ENCODE assay signal across 28 mouse cellular contexts in the genomic region with DNA sequence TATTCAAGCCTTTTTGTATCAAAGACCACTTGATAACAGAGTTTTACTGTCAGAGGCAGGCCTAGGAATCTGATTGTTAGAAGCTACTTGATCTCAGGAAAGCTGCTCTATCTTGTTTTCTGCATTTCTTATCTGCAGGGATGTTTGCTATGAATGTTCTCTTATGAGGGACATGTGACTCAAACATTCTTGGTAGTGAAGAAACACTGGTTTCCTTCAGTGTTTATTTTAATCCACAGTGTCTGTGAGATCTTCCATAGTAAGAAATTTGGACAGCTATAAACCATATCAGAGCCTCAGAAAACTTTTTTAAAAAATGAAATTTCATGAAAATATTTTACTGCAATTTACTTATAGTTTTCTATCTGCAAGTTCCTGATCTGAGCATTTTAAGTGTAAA.
DNase-seq lines count a peak whose midpoint lies in the region; ATAC-seq and TF ChIP-seq lines count a peak whose summit lies in the region.
"Had no signal": no experiment of that assay in that cellular context is flagged by ENCODE, and none has a peak within 500 bp of the region (broad histone marks: within the 10 kb centered on the region; RNA-seq: fewer than 3 reads in every experiment).

No protein-coding gene starts in this region.

- H3K36me3 ChIP-seq in heart, embryonic 15.5 days, result no peaks in the 10 kb centered on the region
- no peaks in the 10 kb centered on the region for H3K36me3 ChIP-seq in lung, embryonic 14.5 days (ENCODE audit: insufficient read depth)
- H3K36me3 ChIP-seq in lung, postnatal 0 days (ENCODE audit: insufficient read depth, low read length), result no peaks in the 10 kb centered on the region
- H3K36me3 ChIP-seq: embryonic facial prominence, embryonic 10.5 days; embryonic facial prominence, embryonic 13.5 days; forebrain, embryonic 12.5 days; forebrain, embryonic 15.5 days; G1E; heart, embryonic 10.5 days; heart, embryonic 13.5 days had no signal

- peak; percentile 82 for TF ChIP-seq EP300 in lung, postnatal 0 days (IDR thresholded peaks at IDR 0.05)

- peaks cover 2% of the 10 kb centered on the region; the same call in 1 of the 2 replicates for H3K4me1 ChIP-seq in heart, embryonic 15.5 days (replicated peaks)
- H3K4me1 ChIP-seq in lung, embryonic 14.5 days (ENCODE audit: insufficient read depth), result no peaks in the 10 kb centered on the region
- H3K4me1 ChIP-seq in lung, postnatal 0 days (ENCODE audit: insufficient read depth, low read depth, low read length), result no peaks in the 10 kb centered on the region
- H3K4me1 ChIP-seq: embryonic facial prominence, embryonic 10.5 days; embryonic facial prominence, embryonic 13.5 days; forebrain, embryonic 12.5 days; forebrain, embryonic 15.5 days; heart, embryonic 10.5 days had no signal

- H3K27me3 ChIP-seq in heart, embryonic 15.5 days, result no peaks in the 10 kb centered on the region
- no peaks in the 10 kb centered on the region for H3K27me3 ChIP-seq in lung, embryonic 14.5 days (ENCODE audit: insufficient read depth, low read length)
- no peaks in the 10 kb centered on the region for H3K27me3 ChIP-seq in lung, postnatal 0 days (replicated peaks; ENCODE audit: insufficient read depth, low read length)
- H3K27me3 ChIP-seq: CH12.LX; embryonic facial prominence, embryonic 13.5 days; forebrain, embryonic 12.5 days; forebrain, embryonic 15.5 days; heart, embryonic 13.5 days had no signal

- TF ChIP-seq CTCF in lung, embryonic 14.5 days (IDR thresholded peaks at IDR 0.05; ENCODE audit: low read depth), result no peak
- TF ChIP-seq CTCF in lung, postnatal 0 days (IDR thresholded peaks at IDR 0.05), result no peak

- H3K27ac ChIP-seq in heart, embryonic 15.5 days, result peak overlapping the region; percentile 31; the same call in 1 of the 2 replicates
- H3K27ac ChIP-seq in lung, embryonic 14.5 days (ENCODE audit: low read depth), result no peak overlapping the region
- no peak overlapping the region for H3K27ac ChIP-seq in lung, postnatal 0 days (ENCODE audit: low read length)
- H3K27ac ChIP-seq: embryonic facial prominence, embryonic 10.5 days; embryonic facial prominence, embryonic 13.5 days; forebrain, embryonic 12.5 days; forebrain, embryonic 15.5 days; heart, embryonic 10.5 days; heart, embryonic 13.5 days; hindbrain, embryonic 14.5 days; hindbrain, postnatal 0 days had no signal

- H3K9me3 ChIP-seq in heart, embryonic 15.5 days (replicated peaks), result no peaks in the 10 kb centered on the region
- no peaks in the 10 kb centered on the region for H3K9me3 ChIP-seq in lung, embryonic 14.5 days (ENCODE audit: low read depth, low read length)
- H3K9me3 ChIP-seq in lung, postnatal 0 days (ENCODE audit: low read length), result no peaks in the 10 kb centered on the region
- H3K9me3 ChIP-seq: embryonic facial prominence, embryonic 10.5 days; embryonic facial prominence, embryonic 13.5 days; forebrain, embryonic 12.5 days; forebrain, embryonic 15.5 days; G1E; heart, embryonic 10.5 days had no signal

- no peak overlapping the region for H3K9ac ChIP-seq in heart, embryonic 15.5 days
- H3K9ac ChIP-seq in lung, embryonic 14.5 days, result no peak overlapping the region
- no peak overlapping the region for H3K9ac ChIP-seq in lung, postnatal 0 days (replicated peaks; ENCODE audit: low read depth)
- H3K9ac ChIP-seq: embryonic facial prominence, embryonic 13.5 days; forebrain, embryonic 12.5 days; forebrain, embryonic 15.5 days; heart, embryonic 13.5 days; hindbrain, embryonic 14.5 days had no signal

- H3K4me2 ChIP-seq in heart, embryonic 15.5 days, result no peak overlapping the region
- H3K4me2 ChIP-seq in lung, embryonic 14.5 days, result no peak overlapping the region
- no peak overlapping the region for H3K4me2 ChIP-seq in lung, postnatal 0 days (replicated peaks; ENCODE audit: low read depth, low read length)
- H3K4me2 ChIP-seq: embryonic facial prominence, embryonic 13.5 days; forebrain, embryonic 12.5 days; forebrain, embryonic 15.5 days; heart, embryonic 13.5 days; hindbrain, embryonic 14.5 days had no signal

- no peak for ATAC-seq in heart, embryonic 15.5 days (replicated peaks; ENCODE audit: insufficient number of reproducible peaks, insufficient read depth, low FRiP score, low read depth)
- ATAC-seq in lung, embryonic 14.5 days (ENCODE audit: insufficient read depth), result peak; percentile 49; the same call in 1 of the 2 replicates
- ATAC-seq in lung, postnatal 0 days, result peak; percentile 72
- ATAC-seq: forebrain, embryonic 15.5 days; hindbrain, postnatal 0 days had no signal

- no peak for DNase-seq in heart, postnatal 4 days
- peak; percentile 39 for DNase-seq in lung, embryonic 14.5 days
- no peak for DNase-seq in lung, adult 18-20 months
- DNase-seq in lung, postnatal 0 days (ENCODE audit: low spot score), result peak; percentile 85
- no peak for DNase-seq in lung, postnatal 4 days
- no peak for DNase-seq in adrenal gland, postnatal 4 days (ENCODE audit: low spot score in 2 of 2)
- DNase-seq: adrenal gland, adult 2 months; adrenal gland, postnatal 14 days; B cell, adult 2 months; cerebellum, adult 11-12 months; cerebellum, adult 8-10 months; cerebellum, postnatal 10 days; cerebellum, postnatal 36 days; embryo, embryonic 11 days; gastrocnemius, postnatal 25 days; heart, adult 18-20 months had no signal

- no peak overlapping the region for H3K4me3 ChIP-seq in heart, embryonic 15.5 days
- no peak overlapping the region for H3K4me3 ChIP-seq in lung, embryonic 14.5 days (ENCODE audit: low read depth, low read length)
- H3K4me3 ChIP-seq in lung, postnatal 0 days (ENCODE audit: low read depth, low read length), result no peak overlapping the region
- H3K4me3 ChIP-seq: embryonic facial prominence, embryonic 10.5 days; embryonic facial prominence, embryonic 13.5 days; erythroblast, embryonic 14.5 days; forebrain, embryonic 12.5 days; forebrain, embryonic 15.5 days; heart, embryonic 10.5 days; heart, embryonic 13.5 days had no signal

Comparison
In these comparisons a context has a peak if more than half of its experiments do, and no peak if none do; other contexts are left out.
1. DNase-seq: peak in lung, embryonic 14.5 days (single experiment) and lung, postnatal 0 days (single experiment); none in heart, postnatal 4 days (single experiment), lung, adult 18-20 months (0 of 2), lung, postnatal 4 days (0 of 2) and adrenal gland, postnatal 4 days (0 of 2).